Mouse (Mus musculus): ENCODE measurements around the gene Arhgap24. TPM values are rescaled to one million over a fixed set of nuclear protein-coding genes. Genes with fewer than 3 reads are reported as not detected.

Gene Arhgap24
- polyA plus RNA-seq, 1 experiment: 12.5 TPM

DNA sequence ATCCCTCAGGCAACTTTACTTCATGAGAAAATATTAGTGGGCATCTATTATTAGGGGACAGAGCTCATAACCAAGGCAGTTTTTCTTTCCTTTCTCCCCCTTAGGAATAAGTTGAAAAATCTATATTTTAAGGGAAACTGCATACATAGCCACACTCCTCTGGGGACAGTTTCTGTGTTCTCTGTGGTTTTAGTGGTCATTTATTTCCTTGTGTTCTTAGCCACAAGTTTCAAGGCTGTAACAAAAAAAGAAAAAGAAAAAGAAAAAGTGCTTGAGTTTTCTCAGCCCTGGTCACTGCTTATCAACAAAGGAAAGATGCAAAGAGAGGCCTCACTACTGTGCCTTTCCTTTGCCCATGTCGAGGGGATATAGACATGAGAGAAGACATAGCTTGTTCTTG is 71.3 kb downstream of the Arhgap24 start:
- H3K4me3 ChIP-seq: no peak overlapping the region
- H3K27me3 ChIP-seq (ENCODE audit: control insufficient read depth, insufficient read depth, insufficient read length): no peaks in the 10 kb centered on the region
- peaks cover 10% of the 10 kb centered on the region for H3K36me3 ChIP-seq (ENCODE audit: control insufficient read depth, insufficient read depth)
- H3ac ChIP-seq (ENCODE audit: control insufficient read depth, insufficient read length): no peak overlapping the region
- H3K79me2 ChIP-seq (ENCODE audit: control insufficient read depth, insufficient read depth): no peaks in the 10 kb centered on the region
- TF ChIP-seq MYOD1 (IDR thresholded peaks at IDR 0.05; ENCODE audit: control insufficient read depth in 1 of 3, insufficient read length in 2 of 3, low read depth in 2 of 3) (no peak), MAX (IDR thresholded peaks at IDR 0.05; ENCODE audit: low read depth) (no peak), E2F4 (IDR thresholded peaks at IDR 0.05; ENCODE audit: insufficient read depth) (no peak), USF1 (IDR thresholded peaks at IDR 0.05; ENCODE audit: low read depth) (no peak)
- no peak overlapping the region for H3K4me2 ChIP-seq (ENCODE audit: low read depth)

DNA sequence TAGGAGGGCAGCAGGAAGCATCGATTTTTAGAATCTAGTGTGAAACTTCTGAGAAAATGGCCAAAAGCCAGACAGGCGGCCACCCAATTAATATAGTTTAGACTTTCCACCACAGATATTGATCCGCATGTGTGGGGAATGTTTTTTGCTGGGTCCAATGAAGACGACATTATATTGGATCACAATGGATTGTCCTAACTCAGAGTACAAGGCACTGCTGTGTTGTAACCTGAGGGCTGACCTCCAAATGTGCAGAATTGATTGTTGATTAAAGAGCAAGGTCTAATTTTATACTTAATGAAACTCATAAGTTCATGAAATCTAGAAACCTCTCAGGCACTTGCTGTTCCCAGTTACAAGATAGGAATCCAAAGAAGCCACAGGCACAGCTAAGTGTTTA is 74.8 kb downstream of the Arhgap24 start:
- TF ChIP-seq POLR2AphosphoS2 (IDR thresholded peaks at IDR 0.05; ENCODE audit: insufficient read length, low read depth) (no peak), TCF12 (IDR thresholded peaks at IDR 0.05; ENCODE audit: insufficient read depth, poor library complexity, severe bottlenecking) (no peak), TCF3 (IDR thresholded peaks at IDR 0.05; ENCODE audit: insufficient read length, low read depth) (no peak), USF1 (IDR thresholded peaks at IDR 0.05; ENCODE audit: low read depth) (no peak), MAX (IDR thresholded peaks at IDR 0.05; ENCODE audit: low read depth) (no peak), REST (IDR thresholded peaks at IDR 0.05; ENCODE audit: insufficient read depth, insufficient read length) (no peak), POLR2A (IDR thresholded peaks at IDR 0.05; ENCODE audit: insufficient read length, low read depth) (no peak), MYOG (IDR thresholded peaks at IDR 0.05; ENCODE audit: control insufficient read depth in 1 of 3, insufficient read depth in 1 of 3, insufficient read length in 2 of 3, low read depth in 2 of 3) (no peak), MYOD1 (IDR thresholded peaks at IDR 0.05; ENCODE audit: control insufficient read depth in 1 of 3, insufficient read length in 2 of 3, low read depth in 2 of 3) (no peak), SRF (IDR thresholded peaks at IDR 0.05; ENCODE audit: control insufficient read depth, insufficient read length, low read depth) (no peak), CEBPB (IDR thresholded peaks at IDR 0.05; ENCODE audit: insufficient read depth, poor library complexity, severe bottlenecking) (no peak), E2F4 (IDR thresholded peaks at IDR 0.05; ENCODE audit: insufficient read depth) (no peak)
- H3K36me3 ChIP-seq (ENCODE audit: control insufficient read depth, insufficient read depth): peaks cover 10% of the 10 kb centered on the region
- no peak overlapping the region for H3K4me2 ChIP-seq (ENCODE audit: low read depth)
- no peaks in the 10 kb centered on the region for H3K79me2 ChIP-seq (ENCODE audit: control insufficient read depth, insufficient read depth)
- H3ac ChIP-seq (ENCODE audit: control insufficient read depth, insufficient read length): no peak overlapping the region
- no peaks in the 10 kb centered on the region for H3K27me3 ChIP-seq (ENCODE audit: control insufficient read depth, insufficient read depth, insufficient read length)
- H3K4me3 ChIP-seq: no peak overlapping the region

DNA sequence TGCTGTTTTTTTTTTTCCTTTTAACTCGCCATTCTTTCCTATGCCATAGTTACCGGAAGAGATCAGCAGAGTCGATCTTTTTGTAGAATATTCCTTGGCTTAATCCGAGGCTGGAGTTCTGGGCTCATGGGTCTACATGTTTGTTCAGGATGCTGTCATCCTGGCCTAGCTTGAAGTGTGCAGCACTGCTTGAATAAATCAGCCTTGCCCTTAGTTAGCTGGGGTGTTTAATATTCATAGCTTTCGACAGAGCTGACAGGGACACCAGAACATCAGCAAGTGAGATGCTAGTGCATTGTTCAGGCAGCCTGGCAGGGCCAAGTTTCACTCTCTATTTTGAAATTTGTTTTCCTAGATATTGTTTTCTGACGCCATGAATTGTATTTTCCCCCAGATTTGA is 79.1 kb downstream of the Arhgap24 start:
- no peak overlapping the region for H3K4me2 ChIP-seq (ENCODE audit: low read depth)
- H3K4me3 ChIP-seq: no peak overlapping the region
- H3K27me3 ChIP-seq (ENCODE audit: control insufficient read depth, insufficient read depth, insufficient read length): no peaks in the 10 kb centered on the region
- no peak for TF ChIP-seq TCF12 (IDR thresholded peaks at IDR 0.05; ENCODE audit: insufficient read depth, poor library complexity, severe bottlenecking)
- TF ChIP-seq TCF3 (IDR thresholded peaks at IDR 0.05; ENCODE audit: insufficient read length, low read depth): no peak
- no peak for TF ChIP-seq E2F4 (IDR thresholded peaks at IDR 0.05; ENCODE audit: insufficient read depth)
- no peak for TF ChIP-seq SRF (IDR thresholded peaks at IDR 0.05; ENCODE audit: control insufficient read depth, insufficient read length, low read depth)
- no peak for TF ChIP-seq MYOD1 (IDR thresholded peaks at IDR 0.05; ENCODE audit: control insufficient read depth in 1 of 3, insufficient read length in 2 of 3, low read depth in 2 of 3)
- no peak for TF ChIP-seq CEBPB (IDR thresholded peaks at IDR 0.05; ENCODE audit: insufficient read depth, poor library complexity, severe bottlenecking)
- TF ChIP-seq MAX (IDR thresholded peaks at IDR 0.05; ENCODE audit: low read depth): no peak
- TF ChIP-seq POLR2AphosphoS2 (IDR thresholded peaks at IDR 0.05; ENCODE audit: insufficient read length, low read depth): no peak
- no peak for TF ChIP-seq REST (IDR thresholded peaks at IDR 0.05; ENCODE audit: insufficient read depth, insufficient read length)
- TF ChIP-seq USF1 (IDR thresholded peaks at IDR 0.05; ENCODE audit: low read depth): no peak
- no peak for TF ChIP-seq POLR2A (IDR thresholded peaks at IDR 0.05; ENCODE audit: insufficient read length, low read depth)
- TF ChIP-seq MYOG (IDR thresholded peaks at IDR 0.05; ENCODE audit: control insufficient read depth in 1 of 3, insufficient read depth in 1 of 3, insufficient read length in 2 of 3, low read depth in 2 of 3): no peak
- no peaks in the 10 kb centered on the region for H3K36me3 ChIP-seq (ENCODE audit: control insufficient read depth, insufficient read depth)
- H3ac ChIP-seq (ENCODE audit: control insufficient read depth, insufficient read length): no peak overlapping the region
- H3K79me2 ChIP-seq (ENCODE audit: control insufficient read depth, insufficient read depth): no peaks in the 10 kb centered on the region

DNA sequence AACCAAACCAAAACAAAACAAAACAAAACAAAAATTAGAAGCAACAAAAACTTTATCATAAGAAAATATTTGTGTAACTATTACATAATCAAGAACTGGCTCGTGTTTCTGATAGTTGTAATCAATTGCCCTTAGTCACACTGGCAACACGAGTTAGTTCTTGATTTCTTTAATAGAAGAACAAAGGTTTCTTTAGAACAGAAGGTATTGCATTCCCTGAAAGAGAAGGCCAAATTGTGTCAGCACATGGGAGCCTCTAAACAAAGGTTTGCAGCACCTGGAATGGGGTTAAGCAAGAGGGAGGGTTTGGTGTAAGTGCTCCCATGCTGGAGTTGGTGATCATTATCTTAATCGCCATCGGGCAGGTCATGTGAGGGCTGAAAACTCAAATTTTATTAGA is 82.8 kb downstream of the Arhgap24 start:
- H3K4me2 ChIP-seq (ENCODE audit: low read depth): no peak overlapping the region
- no peaks in the 10 kb centered on the region for H3K27me3 ChIP-seq (ENCODE audit: control insufficient read depth, insufficient read depth, insufficient read length)
- H3K79me2 ChIP-seq (ENCODE audit: control insufficient read depth, insufficient read depth): no peaks in the 10 kb centered on the region
- no peaks in the 10 kb centered on the region for H3K36me3 ChIP-seq (ENCODE audit: control insufficient read depth, insufficient read depth)
- H3K4me3 ChIP-seq: no peak overlapping the region
- H3ac ChIP-seq (ENCODE audit: control insufficient read depth, insufficient read length): no peak overlapping the region
- no peak for TF ChIP-seq REST (IDR thresholded peaks at IDR 0.05; ENCODE audit: insufficient read depth, insufficient read length)
- TF ChIP-seq TCF3 (IDR thresholded peaks at IDR 0.05; ENCODE audit: insufficient read length, low read depth): no peak
- no peak for TF ChIP-seq MYOG (IDR thresholded peaks at IDR 0.05; ENCODE audit: control insufficient read depth in 1 of 3, insufficient read depth in 1 of 3, insufficient read length in 2 of 3, low read depth in 2 of 3)
- TF ChIP-seq CEBPB (IDR thresholded peaks at IDR 0.05; ENCODE audit: insufficient read depth, poor library complexity, severe bottlenecking): no peak
- TF ChIP-seq MYOD1 (IDR thresholded peaks at IDR 0.05; ENCODE audit: control insufficient read depth in 1 of 3, insufficient read length in 2 of 3, low read depth in 2 of 3): no peak
- no peak for TF ChIP-seq E2F4 (IDR thresholded peaks at IDR 0.05; ENCODE audit: insufficient read depth)
- no peak for TF ChIP-seq TCF12 (IDR thresholded peaks at IDR 0.05; ENCODE audit: insufficient read depth, poor library complexity, severe bottlenecking)
- no peak for TF ChIP-seq POLR2A (IDR thresholded peaks at IDR 0.05; ENCODE audit: insufficient read length, low read depth)
- TF ChIP-seq POLR2AphosphoS2 (IDR thresholded peaks at IDR 0.05; ENCODE audit: insufficient read length, low read depth): no peak
- no peak for TF ChIP-seq MAX (IDR thresholded peaks at IDR 0.05; ENCODE audit: low read depth)
- no peak for TF ChIP-seq SRF (IDR thresholded peaks at IDR 0.05; ENCODE audit: control insufficient read depth, insufficient read length, low read depth)
- no peak for TF ChIP-seq USF1 (IDR thresholded peaks at IDR 0.05; ENCODE audit: low read depth)

DNA sequence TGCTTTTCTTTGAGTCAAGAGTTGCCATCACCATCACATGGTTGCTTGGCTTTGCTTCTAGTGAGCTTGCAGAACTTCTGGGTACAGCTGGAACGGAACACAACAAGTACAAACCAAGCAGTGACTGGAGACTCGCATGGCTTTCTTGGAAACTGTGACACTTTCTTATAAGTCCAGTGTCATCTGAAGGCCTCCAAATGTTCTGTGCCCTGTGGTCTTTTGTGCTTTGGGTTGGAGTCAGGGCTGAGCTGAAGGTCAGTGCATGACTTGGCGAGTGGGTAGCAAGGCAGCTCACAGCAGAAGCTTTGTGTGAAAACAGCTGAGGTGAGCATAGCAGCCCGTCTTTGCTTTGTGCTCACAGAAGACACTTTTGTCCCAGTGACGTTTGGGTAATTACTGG is 87.6 kb downstream of the Arhgap24 start:
- Histone ChIP-seq H3ac (ENCODE audit: control insufficient read depth, insufficient read length) (no peak overlapping the region), H3K4me2 (ENCODE audit: low read depth) (no peak overlapping the region)
- TF ChIP-seq MYOG (IDR thresholded peaks at IDR 0.05; ENCODE audit: control insufficient read depth in 1 of 3, insufficient read depth in 1 of 3, insufficient read length in 2 of 3, low read depth in 2 of 3) (no peak), TCF12 (IDR thresholded peaks at IDR 0.05; ENCODE audit: insufficient read depth, poor library complexity, severe bottlenecking) (no peak), MYOD1 (IDR thresholded peaks at IDR 0.05; ENCODE audit: control insufficient read depth in 1 of 3, insufficient read length in 2 of 3, low read depth in 2 of 3) (no peak), REST (IDR thresholded peaks at IDR 0.05; ENCODE audit: insufficient read depth, insufficient read length) (no peak), MAX (IDR thresholded peaks at IDR 0.05; ENCODE audit: low read depth) (no peak), TCF3 (IDR thresholded peaks at IDR 0.05; ENCODE audit: insufficient read length, low read depth) (no peak), USF1 (IDR thresholded peaks at IDR 0.05; ENCODE audit: low read depth) (no peak), SRF (IDR thresholded peaks at IDR 0.05; ENCODE audit: control insufficient read depth, insufficient read length, low read depth) (no peak), E2F4 (IDR thresholded peaks at IDR 0.05; ENCODE audit: insufficient read depth) (no peak), CEBPB (IDR thresholded peaks at IDR 0.05; ENCODE audit: insufficient read depth, poor library complexity, severe bottlenecking) (no peak), POLR2AphosphoS2 (IDR thresholded peaks at IDR 0.05; ENCODE audit: insufficient read length, low read depth) (no peak), POLR2A (IDR thresholded peaks at IDR 0.05; ENCODE audit: insufficient read length, low read depth) (no peak)

More for the DNA sequence above, 87.6 kb downstream of the Arhgap24 start:
- no peaks in the 10 kb centered on the region for H3K27me3 ChIP-seq (ENCODE audit: control insufficient read depth, insufficient read depth, insufficient read length)
- no peaks in the 10 kb centered on the region for H3K79me2 ChIP-seq (ENCODE audit: control insufficient read depth, insufficient read depth)
- no peak overlapping the region for H3K4me3 ChIP-seq
- no peaks in the 10 kb centered on the region for H3K36me3 ChIP-seq (ENCODE audit: control insufficient read depth, insufficient read depth)

Data from myocyte (in vitro differentiated cells).